Comparison of ENCODE assay signal across 29 mouse cellular contexts in genomic region chr12:111021577-111021976, GRCm38 (mm10).
"Had no signal": no experiment of that assay in that cellular context is flagged by ENCODE, and none has a peak within 500 bp of the region (broad histone marks: within the 10 kb centered on the region; RNA-seq: fewer than 3 reads in every experiment).

No protein-coding gene starts in this region.

- H3K9me3 ChIP-seq: limb, embryonic 13.5 days; limb, embryonic 15.5 days; liver, embryonic 12.5 days; liver, embryonic 13.5 days; liver, embryonic 15.5 days; lung, embryonic 15.5 days; midbrain, embryonic 10.5 days; midbrain, embryonic 12.5 days; midbrain, embryonic 13.5 days; midbrain, embryonic 15.5 days had no signal

- H3K4me3 ChIP-seq: left cerebral cortex, adult 2 months; limb, embryonic 13.5 days; limb, embryonic 15.5 days; liver, embryonic 12.5 days; liver, embryonic 13.5 days; liver, embryonic 15.5 days; lung, embryonic 15.5 days; megakaryocyte, embryonic 14.5 days; midbrain, embryonic 10.5 days; midbrain, embryonic 12.5 days; midbrain, embryonic 13.5 days; midbrain, embryonic 15.5 days had no signal

- H3K4me1 ChIP-seq: limb, embryonic 13.5 days; limb, embryonic 15.5 days; lung, embryonic 15.5 days; midbrain, embryonic 13.5 days; midbrain, embryonic 15.5 days had no signal

- ATAC-seq: liver, embryonic 12.5 days; liver, postnatal 0 days; lung, postnatal 0 days; midbrain, embryonic 13.5 days; midbrain, embryonic 15.5 days; midbrain, embryonic 16.5 days had no signal

- H3K27ac ChIP-seq: left cerebral cortex, adult 2 months; limb, embryonic 13.5 days; limb, embryonic 15.5 days; liver, embryonic 12.5 days; liver, embryonic 13.5 days; liver, embryonic 14.5 days; liver, embryonic 15.5 days; lung, embryonic 15.5 days; macrophage; midbrain, embryonic 12.5 days; midbrain, embryonic 13.5 days; midbrain, embryonic 15.5 days had no signal

- H3K27me3 ChIP-seq: limb, embryonic 13.5 days; limb, embryonic 15.5 days; liver, embryonic 12.5 days; liver, embryonic 13.5 days; liver, embryonic 15.5 days; lung, embryonic 15.5 days; midbrain, embryonic 12.5 days; midbrain, embryonic 13.5 days; midbrain, embryonic 15.5 days had no signal

- DNase-seq: left cerebral cortex, postnatal 4 days; liver; liver, embryonic 13.5 days; liver, postnatal 0 days; lung, adult 18-20 months; lung, adult 2 months; lung, embryonic 14.5 days; lung, postnatal 10 days; lung, postnatal 14 days; lung, postnatal 36 days; lung, postnatal 4 days; midbrain, embryonic 14.5 days had no signal

- H3K9ac ChIP-seq: limb, embryonic 13.5 days; limb, embryonic 15.5 days; liver, embryonic 12.5 days; liver, embryonic 13.5 days; liver, embryonic 14.5 days; liver, embryonic 15.5 days; liver, postnatal 0 days; lung, embryonic 14.5 days; lung, embryonic 15.5 days; midbrain, embryonic 13.5 days; midbrain, embryonic 15.5 days had no signal

- H3K4me2 ChIP-seq: limb, embryonic 13.5 days; limb, embryonic 15.5 days; liver, embryonic 11.5 days; liver, embryonic 12.5 days; liver, embryonic 13.5 days; liver, embryonic 15.5 days; lung, embryonic 14.5 days; lung, embryonic 15.5 days; midbrain, embryonic 11.5 days; midbrain, embryonic 12.5 days; midbrain, embryonic 13.5 days; midbrain, embryonic 15.5 days had no signal

- H3K36me3 ChIP-seq: limb, embryonic 13.5 days; limb, embryonic 15.5 days; liver, embryonic 12.5 days; liver, embryonic 13.5 days; liver, embryonic 15.5 days; lung, embryonic 15.5 days; midbrain, embryonic 10.5 days; midbrain, embryonic 12.5 days; midbrain, embryonic 13.5 days; midbrain, embryonic 15.5 days had no signal
